Mouse (Mus musculus): ENCODE data around the gene Ntn3. TPM values are rescaled to one million over a fixed set of nuclear protein-coding genes. Genes with fewer than 3 reads are reported as not detected.

Ntn3 gene
- polyA plus RNA-seq, 1 experiment from 2014 or later = 11.0 TPM

- Histone ChIP-seq H3K9ac (no peak overlapping the region), H3K27ac (replicated peaks) (no peak overlapping the region), H3K9me3 (replicated peaks) (no peaks in the 10 kb centered on the region), H3K27me3 (no peaks in the 10 kb centered on the region), H3K4me1 (peaks cover 20% of the 10 kb centered on the region), H3K4me2 (replicated peaks) (no peak overlapping the region), H3K4me3 (replicated peaks) (no peak overlapping the region), H3K36me3 (peaks cover 7% of the 10 kb centered on the region)
- ATAC-seq (ENCODE audit: insufficient number of reproducible peaks, low FRiP score, low TSS enrichment, low read depth) = no peak
- 78% methylated on average over 5 of the region's 5 CpGs for WGBS
Observed at GRCm38 (mm10) chr17:24170729-24171128, 38.6 kb downstream of the Ntn3 start.

DNA sequence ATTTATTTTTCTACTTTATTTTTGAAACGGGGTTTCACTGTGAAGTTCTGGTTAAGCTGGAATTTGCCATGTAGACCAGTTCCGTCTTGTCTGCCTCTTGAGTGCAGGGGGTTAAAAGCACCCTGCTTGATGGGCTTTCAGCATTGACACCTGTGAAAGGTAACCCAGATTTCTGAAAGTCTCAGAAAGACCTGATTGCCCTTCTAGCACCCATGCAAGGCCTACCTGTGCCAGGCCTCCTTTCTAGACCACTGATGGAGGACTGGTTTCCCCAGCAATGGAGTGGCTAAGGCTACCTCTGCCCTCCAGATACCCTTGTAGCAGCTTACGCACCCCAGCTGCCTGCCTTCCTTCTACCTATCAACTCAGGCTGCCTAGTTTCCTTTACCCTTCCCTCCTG, 39.2 kb downstream of the Ntn3 start:
- Histone ChIP-seq H3K27me3 (no peaks in the 10 kb centered on the region), H3K4me2 (replicated peaks) (peak overlapping the region; percentile 81), H3K27ac (replicated peaks) (peak overlapping the region; percentile 99; the same call in 1 of the 2 replicates), H3K4me3 (replicated peaks) (peak overlapping the region; percentile 67), H3K9me3 (replicated peaks) (no peaks in the 10 kb centered on the region), H3K36me3 (peaks cover 13% of the 10 kb centered on the region), H3K9ac (peak overlapping the region; percentile 94), H3K4me1 (peaks cover 21% of the 10 kb centered on the region)
- no peak for ATAC-seq (ENCODE audit: insufficient number of reproducible peaks, low FRiP score, low TSS enrichment, low read depth)
- WGBS = 45% methylated on average over 3 of the region's 3 CpGs

GRCm38 (mm10) chr17:24169317-24170065, 39.8 kb downstream of the Ntn3 start, which contains the start of gene Atp6v0c:
Gene Atp6v0c, minus strand, starts transcription at chr17:24169702.
- H3K27ac ChIP-seq (replicated peaks) = peak within 1 kb of the TSS; percentile 99
- peak within 1 kb of the TSS; percentile 94 for H3K9ac ChIP-seq
- no peaks in the 10 kb centered on the region for H3K27me3 ChIP-seq
- peak; percentile 92 for ATAC-seq (ENCODE audit: insufficient number of reproducible peaks, low FRiP score, low TSS enrichment, low read depth)
- peak within 1 kb of the TSS; percentile 67 for H3K4me3 ChIP-seq (replicated peaks)
- WGBS = under 1% methylated on average over 58 of the region's 58 CpGs
- peak within 1 kb of the TSS; percentile 81 for H3K4me2 ChIP-seq (replicated peaks)
- H3K4me1 ChIP-seq = peaks cover 26% of the 10 kb centered on the region
- peaks cover 17% of the 10 kb centered on the region for H3K36me3 ChIP-seq
- no peaks in the 10 kb centered on the region for H3K9me3 ChIP-seq (replicated peaks)

DNA sequence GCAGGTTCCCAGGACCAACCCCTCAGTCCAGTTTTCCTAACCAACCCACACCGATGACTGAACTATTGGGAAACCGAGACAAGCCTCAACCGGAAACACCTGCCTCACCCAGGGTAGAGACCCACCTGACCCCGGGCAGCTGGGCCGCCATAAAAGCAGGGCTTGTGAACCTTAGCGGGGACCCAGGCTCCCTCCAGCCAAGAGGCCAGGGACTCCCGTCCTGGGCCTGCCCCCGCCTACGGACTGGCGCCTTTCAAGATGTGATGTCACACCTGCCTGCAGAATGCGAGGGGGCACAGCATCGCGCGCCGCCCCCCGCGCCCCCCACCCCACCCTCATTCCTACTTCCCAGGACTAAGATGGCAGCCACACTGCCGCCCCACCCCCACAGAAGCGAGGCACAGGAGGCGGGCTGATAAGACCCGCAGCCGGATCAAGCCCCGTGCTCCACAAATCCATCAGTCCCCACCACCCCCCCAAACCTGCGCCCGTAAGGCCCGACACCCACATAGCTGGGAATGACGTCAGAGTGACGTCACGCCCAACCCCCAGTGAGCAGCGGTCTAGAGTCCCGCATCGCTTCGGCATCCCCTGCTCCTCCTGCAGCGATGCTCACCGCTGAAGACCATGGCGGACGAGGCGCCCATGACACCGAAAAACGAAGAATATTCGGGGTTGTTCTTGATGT, 40.6 kb downstream of the Ntn3 start:
- Histone ChIP-seq H3K27me3 (no peaks in the 10 kb centered on the region), H3K4me2 (replicated peaks) (peak overlapping the region; percentile 81), H3K9ac (peak overlapping the region; percentile 94), H3K9me3 (replicated peaks) (no peaks in the 10 kb centered on the region), H3K4me1 (peaks cover 27% of the 10 kb centered on the region), H3K4me3 (replicated peaks) (peak overlapping the region; percentile 67), H3K27ac (replicated peaks) (peak overlapping the region; percentile 99), H3K36me3 (peaks cover 17% of the 10 kb centered on the region)
- WGBS = under 1% methylated on average over 38 of the region's 41 CpGs
- peak; percentile 35 for ATAC-seq (ENCODE audit: insufficient number of reproducible peaks, low FRiP score, low TSS enrichment, low read depth)

- H3K4me2 ChIP-seq (replicated peaks) = peak overlapping the region; percentile 81
- peak overlapping the region; percentile 94 for H3K9ac ChIP-seq
- peaks cover 32% of the 10 kb centered on the region for H3K4me1 ChIP-seq
- WGBS = 53% methylated on average over 7 of the region's 7 CpGs
- H3K9me3 ChIP-seq (replicated peaks) = no peaks in the 10 kb centered on the region
- H3K36me3 ChIP-seq = peaks cover 17% of the 10 kb centered on the region
- ATAC-seq (ENCODE audit: insufficient number of reproducible peaks, low FRiP score, low TSS enrichment, low read depth) = no peak
- H3K27me3 ChIP-seq = no peaks in the 10 kb centered on the region
- H3K4me3 ChIP-seq (replicated peaks) = peak overlapping the region; percentile 67
- peak overlapping the region; percentile 99; the same call in 1 of the 2 replicates for H3K27ac ChIP-seq (replicated peaks)
Observed at GRCm38 (mm10) chr17:24167891-24168505, 41.3 kb downstream of the Ntn3 start.

- H3K9me3 ChIP-seq (replicated peaks) = no peaks in the 10 kb centered on the region
- no peak overlapping the region for H3K4me2 ChIP-seq (replicated peaks)
- no peak for ATAC-seq (ENCODE audit: insufficient number of reproducible peaks, low FRiP score, low TSS enrichment, low read depth)
- no peaks in the 10 kb centered on the region for H3K27me3 ChIP-seq
- 81% methylated on average over 6 of the region's 6 CpGs for whole genome bisulfite sequencing
- no peak overlapping the region for H3K9ac ChIP-seq
- H3K36me3 ChIP-seq = peaks cover 17% of the 10 kb centered on the region
- no peak overlapping the region for H3K4me3 ChIP-seq (replicated peaks)
- no peak overlapping the region for H3K27ac ChIP-seq (replicated peaks)
- H3K4me1 ChIP-seq = peaks cover 38% of the 10 kb centered on the region
Observed at GRCm38 (mm10) chr17:24167120-24167519, 42.2 kb downstream of the Ntn3 start.

DNA sequence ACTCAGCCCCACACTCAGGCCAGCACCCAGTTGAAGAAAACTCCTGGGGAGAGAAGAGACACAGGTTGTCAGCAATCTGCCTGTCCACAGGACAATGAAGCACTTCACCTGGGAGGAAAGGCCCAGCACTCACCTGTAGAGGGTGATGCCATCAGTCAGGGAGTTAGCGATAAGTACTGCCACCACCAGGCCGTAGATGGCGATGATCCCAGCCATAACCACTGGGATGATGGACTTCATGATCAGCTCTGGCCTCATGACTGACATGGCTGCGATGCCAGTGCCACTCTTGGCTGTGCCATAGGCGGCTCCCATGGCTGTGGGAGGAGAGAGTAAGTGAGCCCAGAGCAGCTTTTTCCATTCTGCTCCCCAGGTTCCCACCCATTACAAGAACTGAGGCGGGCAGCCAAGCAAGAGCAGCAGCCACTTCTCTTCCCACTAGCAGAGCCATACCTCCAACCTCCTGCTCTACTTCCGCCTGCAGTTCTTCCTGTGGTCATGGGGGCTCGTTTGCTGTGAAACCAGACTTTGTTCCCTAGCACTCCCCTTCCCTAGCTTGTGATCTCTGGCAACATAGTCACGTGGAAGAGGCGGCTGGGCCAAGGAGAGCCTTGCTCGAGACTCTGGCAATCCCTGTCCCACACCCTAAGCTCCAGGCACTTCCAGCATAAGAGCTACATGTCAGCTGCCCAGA, 44.6 kb downstream of the Ntn3 start:
- H3K36me3 ChIP-seq = peaks cover 17% of the 10 kb centered on the region
- no peak overlapping the region for H3K27ac ChIP-seq (replicated peaks)
- ATAC-seq (ENCODE audit: insufficient number of reproducible peaks, low FRiP score, low TSS enrichment, low read depth) = no peak
- H3K4me3 ChIP-seq (replicated peaks) = no peak overlapping the region
- H3K27me3 ChIP-seq = no peaks in the 10 kb centered on the region
- 76% methylated on average over 11 of the region's 11 CpGs for WGBS
- H3K4me2 ChIP-seq (replicated peaks) = no peak overlapping the region
- peaks cover 31% of the 10 kb centered on the region for H3K4me1 ChIP-seq
- no peak overlapping the region for H3K9ac ChIP-seq
- no peaks in the 10 kb centered on the region for H3K9me3 ChIP-seq (replicated peaks)

DNA sequence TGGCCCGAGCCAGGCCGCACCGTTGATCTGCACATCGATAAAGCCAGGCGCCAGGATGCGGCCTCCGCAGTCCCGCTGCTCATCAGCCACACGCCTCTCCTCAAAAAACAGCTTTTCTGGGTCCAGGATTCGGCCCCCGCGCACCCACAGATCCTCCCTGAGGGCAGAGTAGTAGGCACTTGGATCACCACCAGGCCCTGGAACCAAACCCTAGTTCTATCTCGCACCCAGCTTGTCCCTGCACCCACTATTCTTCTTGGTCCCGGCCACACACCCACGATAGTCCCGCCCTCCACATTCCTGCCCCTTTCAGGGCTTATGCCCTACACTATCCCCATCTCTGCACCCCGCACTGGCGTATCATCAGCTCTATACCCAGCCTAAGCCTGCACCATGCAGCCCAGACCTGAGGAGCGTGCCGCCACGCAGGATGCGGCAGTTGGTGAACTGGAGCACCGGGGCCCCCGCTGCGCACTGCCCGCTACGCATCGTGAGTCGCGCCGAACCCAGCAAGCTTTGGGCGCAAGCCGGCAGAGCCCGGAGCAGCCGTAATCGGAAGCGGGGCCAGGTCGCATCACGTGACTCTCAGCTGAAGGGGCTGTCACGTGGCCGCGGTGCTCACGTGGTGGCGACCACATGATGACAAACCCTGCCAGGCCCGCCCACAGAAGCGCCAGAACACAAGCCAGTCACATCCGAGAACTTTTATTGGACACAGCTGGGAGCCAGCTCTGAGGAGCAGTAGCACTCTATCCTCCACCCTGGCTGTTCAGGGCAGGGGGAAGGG, 46.0 kb downstream of the Ntn3 start, which contains the start of gene Amdhd2:
Amdhd2 (minus strand) TSS at position 591 of the 787 bp plus-strand sequence.
- peak within 1 kb of the TSS; percentile 90 for H3K27ac ChIP-seq (replicated peaks)
- H3K4me2 ChIP-seq (replicated peaks) = peak within 1 kb of the TSS; percentile 79
- WGBS = under 1% methylated on average over 47 of the region's 47 CpGs
- H3K9me3 ChIP-seq (replicated peaks) = no peaks in the 10 kb centered on the region
- peaks cover 17% of the 10 kb centered on the region for H3K36me3 ChIP-seq
- peak; percentile 88 for ATAC-seq (ENCODE audit: insufficient number of reproducible peaks, low FRiP score, low TSS enrichment, low read depth)
- no peaks in the 10 kb centered on the region for H3K27me3 ChIP-seq
- H3K9ac ChIP-seq = peak within 1 kb of the TSS; percentile 79
- peak within 1 kb of the TSS; percentile 83 for H3K4me3 ChIP-seq (replicated peaks)
- peaks cover 31% of the 10 kb centered on the region for H3K4me1 ChIP-seq

DNA sequence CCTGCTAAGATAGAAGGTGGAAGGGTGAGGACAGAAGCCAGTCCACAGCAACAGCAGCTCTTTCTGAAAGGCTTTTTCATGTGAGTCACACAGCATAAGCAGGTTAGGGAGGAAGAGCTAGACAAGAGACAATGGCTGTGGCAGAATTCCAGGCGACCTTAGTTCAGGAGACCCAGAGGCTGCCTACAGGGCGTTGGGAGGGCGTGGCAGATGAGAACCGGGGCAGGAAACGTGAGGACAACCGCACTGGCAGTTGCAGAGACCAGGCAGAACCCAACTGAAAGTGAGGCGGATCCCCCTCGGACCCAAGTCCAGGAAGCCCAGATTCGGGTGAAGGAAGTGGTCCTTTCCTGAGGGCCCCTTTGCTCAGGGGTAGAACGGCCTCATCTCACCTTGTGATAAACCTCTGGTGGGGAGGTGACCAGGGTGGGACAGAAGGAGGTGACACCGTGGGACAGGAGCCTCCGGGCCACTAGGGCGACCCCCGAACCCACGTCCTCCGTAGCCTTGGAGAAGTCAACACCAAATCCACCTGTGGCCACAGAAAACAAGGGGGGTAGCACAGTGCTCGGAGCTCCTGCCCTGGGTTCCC, 46.7 kb downstream of the Ntn3 start:
- H3K27me3 ChIP-seq = no peaks in the 10 kb centered on the region
- no peak; the same call in 1 of the 2 replicates for ATAC-seq (ENCODE audit: insufficient number of reproducible peaks, low FRiP score, low TSS enrichment, low read depth)
- H3K27ac ChIP-seq (replicated peaks) = peak overlapping the region; percentile 90
- peak overlapping the region; percentile 83 for H3K4me3 ChIP-seq (replicated peaks)
- peaks cover 22% of the 10 kb centered on the region for H3K36me3 ChIP-seq
- no peaks in the 10 kb centered on the region for H3K9me3 ChIP-seq (replicated peaks)
- peak overlapping the region; percentile 79 for H3K4me2 ChIP-seq (replicated peaks)
- 22% methylated on average over 17 of the region's 17 CpGs for WGBS
- H3K4me1 ChIP-seq = peaks cover 24% of the 10 kb centered on the region
- H3K9ac ChIP-seq = peak overlapping the region; percentile 79

GRCm38 (mm10) chr17:24161466-24161865, 47.9 kb downstream of the Ntn3 start:
- Histone ChIP-seq H3K4me3 (replicated peaks) (no peak overlapping the region), H3K27me3 (no peaks in the 10 kb centered on the region), H3K9me3 (replicated peaks) (no peaks in the 10 kb centered on the region), H3K4me1 (peaks cover 18% of the 10 kb centered on the region), H3K27ac (replicated peaks) (no peak overlapping the region), H3K9ac (no peak overlapping the region), H3K36me3 (peaks cover 24% of the 10 kb centered on the region), H3K4me2 (replicated peaks) (no peak overlapping the region)
- ATAC-seq (ENCODE audit: insufficient number of reproducible peaks, low FRiP score, low TSS enrichment, low read depth) = no peak
- WGBS = 71% methylated on average over 5 of the region's 5 CpGs
